Mouse (Mus musculus) lung, adult 2 months (tissue): ENCODE measurements around the gene Gpn1. TPM values are rescaled to one million over a fixed set of nuclear protein-coding genes. Genes with fewer than 3 reads are reported as not detected.

ENCODE experiments used
- DNase-seq: peaks from one replicate; pipeline ENCODE4 v3.0.0; 2022
- H3K4me1 ChIP-seq: fragments of 200-500 bp; 2 replicates; pipeline ENCODE4 v1.6.1; 2011; ENCODE audit warnings: low read length; ENCODE audit not compliant: control insufficient read depth, insufficient read depth
- H3K4me3 ChIP-seq: fragments of 200-500 bp; replicated peaks from 2 replicates; pipeline ENCODE3; 2011; ENCODE audit warnings: low read depth, mild to moderate bottlenecking, control low read depth, low read length; ENCODE audit errors: extremely low read depth
- CTCF ChIP-seq: fragments of 200-500 bp; IDR thresholded peaks from 2 replicates; pipeline ENCODE4 v1.5.1; 2011; ENCODE audit warnings: mild to moderate bottlenecking, low read length, control low read depth; ENCODE audit not compliant: insufficient read depth
- POLR2A ChIP-seq: fragments of 200-500 bp; IDR thresholded peaks from 2 replicates; pipeline ENCODE4 v1.6.1; 2011; ENCODE audit warnings: low read depth, mild to moderate bottlenecking, control low read depth, low read length, borderline replicate concordance; ENCODE audit errors: extremely low read depth
- WGBS: fragments of 180-500 bp; shearing (Covaris S2); methylation state at CpG from one replicate; pipeline ENCODE4 v1.1.7; 2018; 5-methylcytosine and 5-hydroxymethylcytosine counted together
- polyA plus RNA-seq: library from polyadenylated mRNA; depleted of rRNA; stranded (reverse); fragments of >200 nt; gene quantifications from 2 replicates; pipeline ENCODE4 v1.2.3, GENCODE M21; 2012; rRNA removed

The Gpn1 gene
- polyA plus RNA-seq, 1 experiment = 10.8 TPM

- 34% methylated on average over 2 of the region's 2 CpGs for WGBS
- Histone ChIP-seq H3K4me3 (no peak overlapping the region), H3K4me1 (peaks cover 3% of the 10 kb centered on the region)
- DNase-seq = no peak
- TF ChIP-seq POLR2A (no peak), CTCF (no peak)
Measured at GRCm38 (mm10) chr5:31528560-31528959, 34.0 kb downstream of the Gpn1 start.

GRCm38 (mm10) chr5:31535228-31535627 is 40.7 kb downstream of the Gpn1 start:
- no peak overlapping the region for H3K4me3 ChIP-seq
- no peaks in the 10 kb centered on the region for H3K4me1 ChIP-seq
- WGBS = 88% methylated on average over 2 of the region's 2 CpGs
- DNase-seq = no peak
- no peak for TF ChIP-seq CTCF
- TF ChIP-seq POLR2A = no peak

- Histone ChIP-seq H3K4me1 (peaks cover 12% of the 10 kb centered on the region), H3K4me3 (no peak overlapping the region)
- WGBS = 45% methylated on average over 1 of the region's 1 CpGs
- DNase-seq = no peak
- no peak for TF ChIP-seq POLR2A
- TF ChIP-seq CTCF = no peak
Measured at GRCm38 (mm10) chr5:31559401-31559800, 64.9 kb downstream of the Gpn1 start.

GRCm38 (mm10) chr5:31560352-31560751 is 65.8 kb downstream of the Gpn1 start:
- H3K4me1 ChIP-seq = peaks cover 12% of the 10 kb centered on the region
- no peak overlapping the region for H3K4me3 ChIP-seq
- TF ChIP-seq POLR2A (no peak), CTCF (no peak)
- DNase-seq = no peak
- WGBS = 97% methylated on average over 2 of the region's 2 CpGs

- H3K4me3 ChIP-seq = no peak overlapping the region
- peaks cover 12% of the 10 kb centered on the region for H3K4me1 ChIP-seq
- no peak for DNase-seq
- TF ChIP-seq POLR2A = no peak
- TF ChIP-seq CTCF = no peak
- WGBS = 24% methylated on average over 7 of the region's 7 CpGs
Measured at GRCm38 (mm10) chr5:31562036-31562666, 67.6 kb downstream of the Gpn1 start.

Other genes with a start within 250 kb of the Gpn1 start
- gene Krtcap3, start 243.1 kb upstream of the Gpn1 start, polyA plus RNA-seq = 71.3 and 75.9 TPM in 2 replicates
- 45.0 and 47.8 TPM in 2 replicates for gene Ift172, start 203.6 kb upstream of the Gpn1 start, polyA plus RNA-seq
- 11.7 and 17.8 TPM in 2 replicates for gene Fndc4, start 198.7 kb upstream of the Gpn1 start, polyA plus RNA-seq
- 0.05 and 0.11 TPM in 2 replicates for gene Gckr, start 197.3 kb upstream of the Gpn1 start, polyA plus RNA-seq
- 8.3 and 14.4 TPM in 2 replicates for gene Zfp512, start 42.3 kb upstream of the Gpn1 start, polyA plus RNA-seq
- not detected in 2 replicates for gene 4930548H24Rik, start 9.0 kb upstream of the Gpn1 start, polyA plus RNA-seq
- gene Slc4a1ap, start 32.3 kb downstream of the Gpn1 start, polyA plus RNA-seq = 13.4 and 15.8 TPM in 2 replicates
- gene Supt7l, start 33.1 kb downstream of the Gpn1 start, polyA plus RNA-seq = 10.9 and 13.3 TPM in 2 replicates
- 15.9 and 19.5 TPM in 2 replicates for gene Mrpl33, start 102.2 kb downstream of the Gpn1 start, polyA plus RNA-seq
- gene Rbks, start 202.9 kb downstream of the Gpn1 start, polyA plus RNA-seq = 3.2 and 4.1 TPM in 2 replicates
- gene Babam2, start 202.9 kb downstream of the Gpn1 start, polyA plus RNA-seq = 19.6 and 23.6 TPM in 2 replicates